Mouse (Mus musculus): Measurements from ENCODE around the gene Pnliprp1.

DNA sequence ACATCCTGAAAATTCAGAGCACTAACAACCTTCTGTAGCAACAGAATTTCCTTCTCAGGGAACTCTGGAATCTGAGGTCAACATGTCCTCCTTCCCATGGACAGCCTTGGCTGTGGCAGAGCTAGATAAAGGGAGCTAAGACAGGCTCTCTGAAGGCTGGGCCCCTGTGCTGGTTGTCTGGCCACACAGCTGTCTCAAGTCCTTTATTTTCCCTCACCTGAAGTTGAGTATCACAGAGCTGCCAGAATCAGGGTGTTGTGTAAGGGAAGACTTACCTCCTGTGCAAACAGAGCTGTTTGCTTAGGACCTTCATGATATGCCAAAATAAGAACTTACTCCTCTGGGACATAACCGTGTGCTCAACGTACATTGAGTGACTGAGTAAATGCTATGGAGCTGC is 32.5 kb upstream of the Pnliprp1 start:
- TF ChIP-seq CTCF (IDR thresholded peaks at IDR 0.05): no peak
- no peak for TF ChIP-seq EP300 (IDR thresholded peaks at IDR 0.05)

Data from lung, postnatal 0 days (tissue).